Mouse (Mus musculus): ENCODE results near the gene Zfp219.

Zfp219 gene

GRCm38 (mm10) chr14:52018248-52019050 is 2.1 kb downstream of the Zfp219 start:
- in situ Hi-C loops (cut with MboI, MseI) = no loop called here

GRCm38 (mm10) chr14:52017662-52018061 is 2.9 kb downstream of the Zfp219 start:
- in situ Hi-C loops (cut with MboI, MseI) = no loop called here

GRCm38 (mm10) chr14:52016625-52017405 is 3.7 kb downstream of the Zfp219 start:
- in situ Hi-C loops (cut with MboI, MseI) = no loop called here

GRCm38 (mm10) chr14:52015445-52016100 is 5.0 kb downstream of the Zfp219 start, which contains the start of gene Tmem253:
Gene Tmem253 (plus strand): TSS chr14:52015658.
- in situ Hi-C loops (cut with MboI, MseI) = no loop called here

GRCm38 (mm10) chr14:52014761-52015311 is 5.7 kb downstream of the Zfp219 start:
- in situ Hi-C loops (cut with MboI, MseI) = no loop called here

- in situ Hi-C loops (cut with MboI, MseI) = no loop called here
These were observed 6.2 kb downstream of the Zfp219 start for GRCm38 (mm10) chr14:52014271-52014760.

- in situ Hi-C loops (cut with MboI, MseI) = no loop called here
These were observed 6.7 kb downstream of the Zfp219 start for GRCm38 (mm10) chr14:52013771-52014219.

- in situ Hi-C loops (cut with MboI, MseI) = no loop called here
These were observed 7.4 kb downstream of the Zfp219 start for GRCm38 (mm10) chr14:52013021-52013610.

- in situ Hi-C loops (cut with MboI, MseI) = no loop called here
These were observed 8.0 kb downstream of the Zfp219 start for GRCm38 (mm10) chr14:52012553-52012952.

- in situ Hi-C loops (cut with MboI, MseI) = no loop called here
These were observed 8.4 kb downstream of the Zfp219 start for GRCm38 (mm10) chr14:52012085-52012484.

GRCm38 (mm10) chr14:52011683-52012082 is 8.8 kb downstream of the Zfp219 start:
- in situ Hi-C loops (cut with MboI, MseI) = no loop called here

- in situ Hi-C loops (cut with MboI, MseI) = no loop called here
These were observed 10.0 kb downstream of the Zfp219 start for GRCm38 (mm10) chr14:52010446-52011111.

GRCm38 (mm10) chr14:52009841-52010240 is 10.7 kb downstream of the Zfp219 start:
- in situ Hi-C loops (cut with MboI, MseI) = loop anchor here (5.0 to 10.0 kb wide), 3 partner anchors 62 to 925 kb away; no protein-coding TSS in a partner anchor

- in situ Hi-C loops (cut with MboI, MseI) = loop anchor here (5.0 to 10.0 kb wide), 3 partner anchors 63 to 925 kb away; no protein-coding TSS in a partner anchor
These were observed 11.2 kb downstream of the Zfp219 start for GRCm38 (mm10) chr14:52009361-52009760.

GRCm38 (mm10) chr14:52008321-52009203 is 12.0 kb downstream of the Zfp219 start:
- in situ Hi-C loops (cut with MboI, MseI) = loop anchor here (5.0 to 10.0 kb wide), 3 partner anchors 64 to 924 kb away; no protein-coding TSS in a partner anchor

- in situ Hi-C loops (cut with MboI, MseI) = loop anchor here (5.0 to 10.0 kb wide), 3 partner anchors 66 to 922 kb away; no protein-coding TSS in a partner anchor
These were observed 13.8 kb downstream of the Zfp219 start for GRCm38 (mm10) chr14:52006771-52007170.

- in situ Hi-C loops (cut with MboI, MseI) = loop anchor here (5.0 to 10.0 kb wide), 3 partner anchors 66 to 921 kb away; no protein-coding TSS in a partner anchor
These were observed 14.3 kb downstream of the Zfp219 start for GRCm38 (mm10) chr14:52006241-52006640.

GRCm38 (mm10) chr14:52005616-52006015 is 14.9 kb downstream of the Zfp219 start:
- in situ Hi-C loops (cut with MboI, MseI) = loop anchor here (5.0 to 10.0 kb wide), 3 partner anchors 67 to 921 kb away; no protein-coding TSS in a partner anchor

- in situ Hi-C loops (cut with MboI, MseI) = loop anchor here (5.0 to 10.0 kb wide), 3 partner anchors 67 to 920 kb away; no protein-coding TSS in a partner anchor
These were observed 15.4 kb downstream of the Zfp219 start for GRCm38 (mm10) chr14:52005141-52005540.

Data from T-helper 17 cell (primary cell).